Mouse (Mus musculus) CH12.LX (cell line): ENCODE measurements around the gene Smad6.

ENCODE experiments used
- CTCF ChIP-seq, 2 experiments: IDR thresholded peaks in 1 of 2; conservative IDR thresholded peaks in 1 of 2; 2 replicates each; pipeline ENCODE4 v1.5.1; 2011 to 2012; ENCODE audit warnings: low read depth in 2 of 2, low read length in 2 of 2, improper control_type of control experiment in 1 of 2, inconsistent platforms in 1 of 2, mild to moderate bottlenecking in 1 of 2, moderate library complexity in 1 of 2
- ELF1 ChIP-seq: IDR thresholded peaks from 2 replicates; pipeline ENCODE4 v1.6.1; 2014; ENCODE audit warnings: low read depth, mild to moderate bottlenecking, inconsistent platforms, low read length, improper control_type of control experiment
- EP300 ChIP-seq: IDR thresholded peaks from 2 replicates; pipeline ENCODE4 v1.6.1; 2011; ENCODE audit warnings: low read length, improper control_type of control experiment
- ETS1 ChIP-seq: conservative IDR thresholded peaks from 2 replicates; pipeline ENCODE4 v1.6.1; 2012; ENCODE audit warnings: low read depth, mild to moderate bottlenecking, inconsistent platforms, low read length, improper control_type of control experiment, moderate library complexity
- MAX ChIP-seq: IDR thresholded peaks from 2 replicates; pipeline ENCODE4 v1.6.1; 2011; ENCODE audit warnings: low read length, improper control_type of control experiment
- MYC ChIP-seq: IDR thresholded peaks from 2 replicates; pipeline ENCODE4 v1.6.1; 2011; ENCODE audit warnings: low read depth, mild to moderate bottlenecking, improper control_type of control experiment, low read length
- POLR2A ChIP-seq: IDR thresholded peaks from 2 replicates; pipeline ENCODE4 v1.6.1; 2011; ENCODE audit warnings: low read depth, mild to moderate bottlenecking, improper control_type of control experiment, low read length
- SIN3A ChIP-seq: IDR thresholded peaks from 2 replicates; pipeline ENCODE4 v1.6.1; 2012; ENCODE audit warnings: low read length, improper control_type of control experiment, inconsistent platforms
- USF1 ChIP-seq: IDR thresholded peaks from 2 replicates; pipeline ENCODE4 v1.6.1; 2014; ENCODE audit warnings: low read depth, mild to moderate bottlenecking, inconsistent platforms, low read length, improper control_type of control experiment

- TF ChIP-seq MAX = no peak
- no peak for TF ChIP-seq USF1
- no peak for TF ChIP-seq MYC
- no peak for TF ChIP-seq ELF1
- no peak for TF ChIP-seq ETS1
- TF ChIP-seq CTCF (conservative IDR thresholded peaks at IDR 0.05 in 1 of 2, IDR thresholded peaks at IDR 0.05 in 1 of 2; ENCODE audit: low read depth in 2 of 2, low read length in 2 of 2) = no peak
- no peak for TF ChIP-seq EP300
- TF ChIP-seq POLR2A = no peak
- no peak for TF ChIP-seq SIN3A
These were observed 8.2 kb upstream of the Smad6 start for GRCm38 (mm10) chr9:64029908-64030631.
